Mouse (Mus musculus): ENCODE results near the gene 1700028J19Rik. TPM values are rescaled to one million over a fixed set of nuclear protein-coding genes. Genes with fewer than 3 reads are reported as not detected.

1700028J19Rik gene
- 1.3 and 1.8 TPM in 2 replicates for polyA plus RNA-seq (2014; fragmentation: Nextera tagmentation; extraction: Ambion mirVana)

GRCm38 (mm10) chr7:44246055-44246983 is at the start of gene 1700028J19Rik, which contains the start of gene 2410002F23Rik:
Gene 1700028J19Rik (minus strand): TSS chr7:44246695.
Gene 2410002F23Rik (plus strand): TSS chr7:44246722.
- under 1% methylated on average over 62 of the region's 62 CpGs for WGBS
- H3K4me3 ChIP-seq (replicated peaks; ENCODE audit: low read depth, low read length): peak within 1 kb of the TSS; percentile 91
- peak within 1 kb of the TSS; percentile 94 for H3K9ac ChIP-seq (replicated peaks; ENCODE audit: low read length)
- H3K4me2 ChIP-seq (ENCODE audit: low read length): peak within 1 kb of the TSS; percentile 79
- H3K4me1 ChIP-seq (ENCODE audit: control insufficient read depth, insufficient read depth, low read length): peaks cover 13% of the 10 kb centered on the region
- no peaks in the 10 kb centered on the region for H3K27me3 ChIP-seq (ENCODE audit: control insufficient read depth, insufficient read depth, low read length)
- ATAC-seq (ENCODE audit: low FRiP score, low TSS enrichment) (peak; percentile 90), DNase-seq (peak; percentile 97)
- H3K36me3 ChIP-seq (ENCODE audit: control insufficient read depth, insufficient read depth, low read length): peaks cover 28% of the 10 kb centered on the region
- no peaks in the 10 kb centered on the region for H3K9me3 ChIP-seq (ENCODE audit: control insufficient read depth, low read length)
- H3K27ac ChIP-seq (replicated peaks; ENCODE audit: low read depth, low read length): peak within 1 kb of the TSS; percentile 95

DNA sequence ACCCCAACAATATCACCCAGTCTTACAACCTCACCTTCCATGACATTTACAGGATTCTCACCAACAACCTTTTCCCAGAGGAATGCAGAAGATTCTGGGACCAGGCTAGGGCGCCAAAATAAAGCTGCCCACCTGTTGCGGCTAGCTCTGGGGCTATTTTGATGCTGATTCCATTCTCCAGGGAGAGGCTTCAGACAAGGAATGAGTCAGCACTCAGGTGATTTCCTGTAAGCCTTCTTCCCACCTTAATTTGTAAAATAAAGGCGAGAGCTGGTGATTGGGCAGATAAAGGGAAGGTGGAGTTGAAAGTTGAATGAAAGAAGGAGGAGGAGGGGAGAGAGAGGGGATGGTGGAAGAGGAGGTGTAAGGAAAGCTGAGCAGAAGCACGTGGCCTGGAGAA is 44.9 kb upstream of the 1700028J19Rik start:
- no peaks in the 10 kb centered on the region for H3K27me3 ChIP-seq (ENCODE audit: control insufficient read depth, insufficient read depth, low read length)
- 52% methylated on average over 4 of the region's 4 CpGs for WGBS
- H3K9ac ChIP-seq (replicated peaks; ENCODE audit: low read length): no peak overlapping the region
- H3K4me3 ChIP-seq (replicated peaks; ENCODE audit: low read depth, low read length): no peak overlapping the region
- H3K4me1 ChIP-seq (ENCODE audit: control insufficient read depth, insufficient read depth, low read length): no peaks in the 10 kb centered on the region
- no peak overlapping the region for H3K4me2 ChIP-seq (ENCODE audit: low read length)
- H3K27ac ChIP-seq (replicated peaks; ENCODE audit: low read depth, low read length): no peak overlapping the region
- no peaks in the 10 kb centered on the region for H3K9me3 ChIP-seq (ENCODE audit: control insufficient read depth, low read length)
- DNase-seq: no peak
- ATAC-seq (ENCODE audit: low FRiP score, low TSS enrichment): no peak
- H3K36me3 ChIP-seq (ENCODE audit: control insufficient read depth, insufficient read depth, low read length): no peaks in the 10 kb centered on the region

DNA sequence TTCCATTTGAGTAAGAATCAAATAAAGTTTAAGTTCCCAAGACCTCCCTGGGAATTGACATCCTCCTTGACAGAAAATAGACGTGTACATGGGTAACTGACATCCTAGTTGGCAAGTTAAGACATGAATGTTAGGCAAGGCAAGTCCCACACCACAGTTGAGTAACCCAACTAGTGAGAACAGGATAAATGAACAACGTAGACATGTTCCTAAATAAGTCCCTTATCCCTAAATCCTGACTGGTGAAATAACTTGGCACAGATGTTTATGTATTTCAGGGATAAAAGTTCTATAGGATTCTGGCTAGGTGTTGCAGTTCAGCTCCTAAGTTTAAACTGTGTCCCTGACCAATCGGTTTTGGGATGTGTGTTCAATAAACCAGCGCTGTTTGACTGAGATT is 44.5 kb upstream of the 1700028J19Rik start:
- H3K4me1 ChIP-seq (ENCODE audit: control insufficient read depth, insufficient read depth, low read length): no peaks in the 10 kb centered on the region
- no peaks in the 10 kb centered on the region for H3K36me3 ChIP-seq (ENCODE audit: control insufficient read depth, insufficient read depth, low read length)
- H3K9ac ChIP-seq (replicated peaks; ENCODE audit: low read length): no peak overlapping the region
- H3K4me3 ChIP-seq (replicated peaks; ENCODE audit: low read depth, low read length): no peak overlapping the region
- ATAC-seq (ENCODE audit: low FRiP score, low TSS enrichment) (no peak), DNase-seq (no peak)
- no peak overlapping the region for H3K27ac ChIP-seq (replicated peaks; ENCODE audit: low read depth, low read length)
- H3K4me2 ChIP-seq (ENCODE audit: low read length): no peak overlapping the region
- no peaks in the 10 kb centered on the region for H3K27me3 ChIP-seq (ENCODE audit: control insufficient read depth, insufficient read depth, low read length)
- 84% methylated on average over 4 of the region's 4 CpGs for WGBS
- H3K9me3 ChIP-seq (ENCODE audit: control insufficient read depth, low read length): no peaks in the 10 kb centered on the region

- Histone ChIP-seq H3K9me3 (ENCODE audit: control insufficient read depth, low read length) (no peaks in the 10 kb centered on the region), H3K27ac (replicated peaks; ENCODE audit: low read depth, low read length) (no peak overlapping the region), H3K36me3 (ENCODE audit: control insufficient read depth, insufficient read depth, low read length) (no peaks in the 10 kb centered on the region), H3K4me1 (ENCODE audit: control insufficient read depth, insufficient read depth, low read length) (no peaks in the 10 kb centered on the region), H3K9ac (replicated peaks; ENCODE audit: low read length) (no peak overlapping the region), H3K4me2 (ENCODE audit: low read length) (no peak overlapping the region), H3K4me3 (replicated peaks; ENCODE audit: low read depth, low read length) (no peak overlapping the region), H3K27me3 (ENCODE audit: control insufficient read depth, insufficient read depth, low read length) (no peaks in the 10 kb centered on the region)
- DNase-seq (no peak), ATAC-seq (ENCODE audit: low FRiP score, low TSS enrichment) (no peak)
- WGBS: 48% methylated on average over 7 of the region's 7 CpGs
These were observed 41.3 kb upstream of the 1700028J19Rik start for GRCm38 (mm10) chr7:44287760-44288159.

- Histone ChIP-seq H3K4me3 (replicated peaks; ENCODE audit: low read depth, low read length) (no peak overlapping the region), H3K27me3 (ENCODE audit: control insufficient read depth, insufficient read depth, low read length) (no peaks in the 10 kb centered on the region), H3K9me3 (ENCODE audit: control insufficient read depth, low read length) (no peaks in the 10 kb centered on the region), H3K36me3 (ENCODE audit: control insufficient read depth, insufficient read depth, low read length) (no peaks in the 10 kb centered on the region), H3K9ac (replicated peaks; ENCODE audit: low read length) (no peak overlapping the region), H3K27ac (replicated peaks; ENCODE audit: low read depth, low read length) (no peak overlapping the region), H3K4me2 (ENCODE audit: low read length) (no peak overlapping the region), H3K4me1 (ENCODE audit: control insufficient read depth, insufficient read depth, low read length) (no peaks in the 10 kb centered on the region)
- peak; percentile 30 for DNase-seq
- WGBS: 76% methylated on average over 7 of the region's 7 CpGs
- no peak for ATAC-seq (ENCODE audit: low FRiP score, low TSS enrichment)
These were observed 35.1 kb upstream of the 1700028J19Rik start for GRCm38 (mm10) chr7:44281586-44281985.

- Histone ChIP-seq H3K4me1 (ENCODE audit: control insufficient read depth, insufficient read depth, low read length) (no peaks in the 10 kb centered on the region), H3K9ac (replicated peaks; ENCODE audit: low read length) (no peak overlapping the region), H3K36me3 (ENCODE audit: control insufficient read depth, insufficient read depth, low read length) (no peaks in the 10 kb centered on the region), H3K27me3 (ENCODE audit: control insufficient read depth, insufficient read depth, low read length) (no peaks in the 10 kb centered on the region), H3K27ac (replicated peaks; ENCODE audit: low read depth, low read length) (no peak overlapping the region), H3K9me3 (ENCODE audit: control insufficient read depth, low read length) (no peaks in the 10 kb centered on the region), H3K4me3 (replicated peaks; ENCODE audit: low read depth, low read length) (no peak overlapping the region), H3K4me2 (ENCODE audit: low read length) (no peak overlapping the region)
- ATAC-seq (ENCODE audit: low FRiP score, low TSS enrichment): no peak
- WGBS: 72% methylated on average over 1 of the region's 1 CpGs
- peak; percentile 21 for DNase-seq
These were observed 34.5 kb upstream of the 1700028J19Rik start for GRCm38 (mm10) chr7:44280959-44281358.

- ATAC-seq (ENCODE audit: low FRiP score, low TSS enrichment) (no peak), DNase-seq (peak; percentile 64)
- Histone ChIP-seq H3K36me3 (ENCODE audit: control insufficient read depth, insufficient read depth, low read length) (no peaks in the 10 kb centered on the region), H3K27me3 (ENCODE audit: control insufficient read depth, insufficient read depth, low read length) (no peaks in the 10 kb centered on the region), H3K4me1 (ENCODE audit: control insufficient read depth, insufficient read depth, low read length) (no peaks in the 10 kb centered on the region), H3K4me2 (ENCODE audit: low read length) (no peak overlapping the region), H3K27ac (replicated peaks; ENCODE audit: low read depth, low read length) (no peak overlapping the region), H3K4me3 (replicated peaks; ENCODE audit: low read depth, low read length) (no peak overlapping the region), H3K9me3 (ENCODE audit: control insufficient read depth, low read length) (no peaks in the 10 kb centered on the region), H3K9ac (replicated peaks; ENCODE audit: low read length) (no peak overlapping the region)
- 44% methylated on average over 2 of the region's 2 CpGs for WGBS
These were observed 30.7 kb upstream of the 1700028J19Rik start for GRCm38 (mm10) chr7:44277250-44277622.

- Histone ChIP-seq H3K36me3 (ENCODE audit: control insufficient read depth, insufficient read depth, low read length) (no peaks in the 10 kb centered on the region), H3K27me3 (ENCODE audit: control insufficient read depth, insufficient read depth, low read length) (no peaks in the 10 kb centered on the region), H3K4me3 (replicated peaks; ENCODE audit: low read depth, low read length) (no peak overlapping the region), H3K9ac (replicated peaks; ENCODE audit: low read length) (no peak overlapping the region), H3K27ac (replicated peaks; ENCODE audit: low read depth, low read length) (no peak overlapping the region), H3K4me1 (ENCODE audit: control insufficient read depth, insufficient read depth, low read length) (no peaks in the 10 kb centered on the region), H3K9me3 (ENCODE audit: control insufficient read depth, low read length) (no peaks in the 10 kb centered on the region), H3K4me2 (ENCODE audit: low read length) (no peak overlapping the region)
- WGBS: 61% methylated on average over 10 of the region's 10 CpGs
- DNase-seq (no peak), ATAC-seq (ENCODE audit: low FRiP score, low TSS enrichment) (no peak)
These were observed 30.2 kb upstream of the 1700028J19Rik start for GRCm38 (mm10) chr7:44276461-44277249.

Data from midbrain, embryonic 14.5 days (tissue).